Mouse (Mus musculus) myocyte (in vitro differentiated cells): ENCODE results near the gene Id3. TPM values are rescaled to one million over a fixed set of nuclear protein-coding genes. Genes with fewer than 3 reads are reported as not detected.
A peak's percentile ranks its signal among the peaks of the same experiment; 100 is the strongest.

Source experiments
- H3K27me3 ChIP-seq: one replicate; pipeline ENCODE4 v1.6.1; 2011; ENCODE audit not compliant: control insufficient read depth, insufficient read depth, insufficient read length
- H3K36me3 ChIP-seq: one replicate; pipeline ENCODE4 v1.6.1; 2011; ENCODE audit not compliant: control insufficient read depth, insufficient read depth
- H3K4me2 ChIP-seq: one replicate; pipeline ENCODE4 v1.6.1; 2011; ENCODE audit warnings: low read depth, control low read depth
- H3K4me3 ChIP-seq: one replicate; pipeline ENCODE4 v1.5.1; 2011; ENCODE audit warnings: mild to moderate bottlenecking, control low read depth, moderate library complexity
- H3K79me2 ChIP-seq: one replicate; pipeline ENCODE4 v1.6.1; 2011; ENCODE audit not compliant: control insufficient read depth, insufficient read depth
- H3ac ChIP-seq: one replicate; pipeline ENCODE4 v1.6.1; 2011; ENCODE audit not compliant: control insufficient read depth, insufficient read length
- CEBPB ChIP-seq: IDR thresholded peaks from 2 replicates; pipeline ENCODE4 v1.6.1; 2011; ENCODE audit warnings: mild to moderate bottlenecking, moderate library complexity; ENCODE audit not compliant: poor library complexity, insufficient read depth, severe bottlenecking
- E2F4 ChIP-seq: IDR thresholded peaks from one replicate; pipeline ENCODE4 v1.6.1; 2011; ENCODE audit warnings: mild to moderate bottlenecking, control low read depth, moderate library complexity; ENCODE audit not compliant: insufficient read depth
- MAX ChIP-seq: IDR thresholded peaks from one replicate; pipeline ENCODE4 v1.6.1; 2011; ENCODE audit warnings: low read depth, mild to moderate bottlenecking, control low read depth
- MYOD1 ChIP-seq, 3 experiments: IDR thresholded peaks; one replicate each; pipeline ENCODE4 v1.6.1; 2011; ENCODE audit warnings: control low read depth in 2 of 3, low read depth in 2 of 3, mild to moderate bottlenecking in 2 of 3, moderate library complexity in 1 of 3; ENCODE audit not compliant: insufficient read length in 2 of 3, control insufficient read depth in 1 of 3
- MYOG ChIP-seq, 3 experiments: IDR thresholded peaks; one replicate each; pipeline ENCODE4 v1.6.1; 2011; ENCODE audit warnings: control low read depth in 2 of 3, low read depth in 2 of 3, mild to moderate bottlenecking in 2 of 3; ENCODE audit not compliant: insufficient read length in 2 of 3, control insufficient read depth in 1 of 3, insufficient read depth in 1 of 3
- POLR2A ChIP-seq: IDR thresholded peaks from one replicate; pipeline ENCODE4 v1.6.1; 2011; ENCODE audit warnings: low read depth, mild to moderate bottlenecking, control low read depth, moderate library complexity; ENCODE audit not compliant: insufficient read length
- POLR2AphosphoS2 ChIP-seq: IDR thresholded peaks from one replicate; pipeline ENCODE4 v1.6.1; 2011; ENCODE audit warnings: low read depth, control low read depth; ENCODE audit not compliant: insufficient read length
- REST ChIP-seq: IDR thresholded peaks from one replicate; pipeline ENCODE4 v1.6.1; 2011; ENCODE audit warnings: mild to moderate bottlenecking, control low read depth, moderate library complexity; ENCODE audit not compliant: insufficient read depth, insufficient read length
- SRF ChIP-seq: IDR thresholded peaks from one replicate; pipeline ENCODE4 v1.6.1; 2011; ENCODE audit warnings: low read depth; ENCODE audit not compliant: control insufficient read depth, insufficient read length
- TCF12 ChIP-seq: IDR thresholded peaks from one replicate; pipeline ENCODE4 v1.6.1; 2011; ENCODE audit warnings: mild to moderate bottlenecking, control low read depth; ENCODE audit not compliant: poor library complexity, insufficient read depth, severe bottlenecking
- TCF3 ChIP-seq: IDR thresholded peaks from one replicate; pipeline ENCODE4 v1.6.1; 2011; ENCODE audit warnings: low read depth, control low read depth; ENCODE audit not compliant: insufficient read length
- USF1 ChIP-seq: IDR thresholded peaks from one replicate; pipeline ENCODE4 v1.6.1; 2011; ENCODE audit warnings: low read depth, mild to moderate bottlenecking, control low read depth, moderate library complexity
- polyA plus RNA-seq: library from polyadenylated mRNA; unstranded; fragments of >200 nt; fragmentation: generic; extraction: Trizol; gene quantifications from one replicate; pipeline ENCODE4 v1.2.1, GENCODE M21; 2012; ENCODE audit warnings: missing spikeins

Gene Id3
- polyA plus RNA-seq, 1 experiment: 15.2 TPM

- no peak overlapping the region for H3ac ChIP-seq
- no peaks in the 10 kb centered on the region for H3K36me3 ChIP-seq
- H3K4me2 ChIP-seq: peak overlapping the region; percentile 84
- no peak overlapping the region for H3K4me3 ChIP-seq
- TF ChIP-seq MYOD1 (IDR thresholded peaks at IDR 0.05; ENCODE audit: control insufficient read depth in 1 of 3, insufficient read length in 2 of 3, low read depth in 2 of 3): no peak
- TF ChIP-seq MAX: no peak
- TF ChIP-seq POLR2AphosphoS2: no peak
- TF ChIP-seq E2F4: no peak
- no peak for TF ChIP-seq USF1
- no peak for TF ChIP-seq MYOG (IDR thresholded peaks at IDR 0.05; ENCODE audit: control insufficient read depth in 1 of 3, insufficient read depth in 1 of 3, insufficient read length in 2 of 3, low read depth in 2 of 3)
- no peak for TF ChIP-seq POLR2A
- no peak for TF ChIP-seq CEBPB
- no peak for TF ChIP-seq REST
- no peak for TF ChIP-seq SRF
- no peak for TF ChIP-seq TCF12
- TF ChIP-seq TCF3: no peak
- H3K27me3 ChIP-seq: no peaks in the 10 kb centered on the region
- no peaks in the 10 kb centered on the region for H3K79me2 ChIP-seq
These were observed 19.5 kb upstream of the Id3 start for GRCm38 (mm10) chr4:136123792-136124161.

GRCm38 (mm10) chr4:136124581-136124980 is 18.7 kb upstream of the Id3 start:
- no peak overlapping the region for H3K4me2 ChIP-seq
- H3K79me2 ChIP-seq: no peaks in the 10 kb centered on the region
- no peak overlapping the region for H3K4me3 ChIP-seq
- no peak overlapping the region for H3ac ChIP-seq
- H3K27me3 ChIP-seq: no peaks in the 10 kb centered on the region
- TF ChIP-seq MAX (no peak), E2F4 (no peak), USF1 (no peak), CEBPB (no peak), MYOG (IDR thresholded peaks at IDR 0.05; ENCODE audit: control insufficient read depth in 1 of 3, insufficient read depth in 1 of 3, insufficient read length in 2 of 3, low read depth in 2 of 3) (no peak), POLR2AphosphoS2 (no peak), TCF3 (no peak), MYOD1 (IDR thresholded peaks at IDR 0.05; ENCODE audit: control insufficient read depth in 1 of 3, insufficient read length in 2 of 3, low read depth in 2 of 3) (no peak), SRF (no peak), POLR2A (no peak), REST (no peak), TCF12 (no peak)
- no peaks in the 10 kb centered on the region for H3K36me3 ChIP-seq

DNA sequence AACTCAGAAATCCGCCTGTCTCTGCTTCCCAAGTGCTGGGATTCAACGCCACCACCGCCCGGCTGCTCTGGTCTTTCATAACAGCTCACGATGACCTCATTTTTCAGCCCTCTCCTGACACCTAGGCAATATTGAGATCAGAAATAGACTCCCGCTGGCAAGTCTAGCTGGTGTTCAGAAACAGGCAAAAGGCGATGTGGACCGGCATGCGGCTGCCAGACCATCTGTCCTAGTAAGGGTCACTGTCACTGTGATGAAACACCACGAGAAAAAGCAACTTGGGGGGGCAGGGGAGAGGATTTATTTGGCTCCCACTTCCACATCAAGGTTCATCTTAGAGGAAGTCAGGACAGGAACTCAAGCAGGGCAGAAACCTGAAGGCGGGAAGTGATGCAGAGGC is 17.8 kb upstream of the Id3 start:
- Histone ChIP-seq H3K27me3 (no peaks in the 10 kb centered on the region), H3K36me3 (no peaks in the 10 kb centered on the region), H3K79me2 (no peaks in the 10 kb centered on the region), H3K4me3 (no peak overlapping the region), H3ac (no peak overlapping the region), H3K4me2 (no peak overlapping the region)
- no peak for TF ChIP-seq MAX
- TF ChIP-seq MYOD1 (IDR thresholded peaks at IDR 0.05; ENCODE audit: control insufficient read depth in 1 of 3, insufficient read length in 2 of 3, low read depth in 2 of 3): no peak
- no peak for TF ChIP-seq POLR2AphosphoS2
- TF ChIP-seq MYOG (IDR thresholded peaks at IDR 0.05; ENCODE audit: control insufficient read depth in 1 of 3, insufficient read depth in 1 of 3, insufficient read length in 2 of 3, low read depth in 2 of 3): no peak
- no peak for TF ChIP-seq REST

GRCm38 (mm10) chr4:136126019-136126418 is 17.3 kb upstream of the Id3 start:
- TF ChIP-seq REST (no peak), TCF12 (no peak), POLR2A (no peak), POLR2AphosphoS2 (no peak), TCF3 (no peak), USF1 (no peak), MYOG (IDR thresholded peaks at IDR 0.05; ENCODE audit: control insufficient read depth in 1 of 3, insufficient read depth in 1 of 3, insufficient read length in 2 of 3, low read depth in 2 of 3) (no peak), MYOD1 (IDR thresholded peaks at IDR 0.05; ENCODE audit: control insufficient read depth in 1 of 3, insufficient read length in 2 of 3, low read depth in 2 of 3) (no peak), SRF (no peak), CEBPB (no peak), MAX (no peak), E2F4 (no peak)
- H3K27me3 ChIP-seq: no peaks in the 10 kb centered on the region
- H3K4me3 ChIP-seq: no peak overlapping the region
- H3K4me2 ChIP-seq: no peak overlapping the region
- H3K79me2 ChIP-seq: no peaks in the 10 kb centered on the region
- H3ac ChIP-seq: no peak overlapping the region
- H3K36me3 ChIP-seq: no peaks in the 10 kb centered on the region

DNA sequence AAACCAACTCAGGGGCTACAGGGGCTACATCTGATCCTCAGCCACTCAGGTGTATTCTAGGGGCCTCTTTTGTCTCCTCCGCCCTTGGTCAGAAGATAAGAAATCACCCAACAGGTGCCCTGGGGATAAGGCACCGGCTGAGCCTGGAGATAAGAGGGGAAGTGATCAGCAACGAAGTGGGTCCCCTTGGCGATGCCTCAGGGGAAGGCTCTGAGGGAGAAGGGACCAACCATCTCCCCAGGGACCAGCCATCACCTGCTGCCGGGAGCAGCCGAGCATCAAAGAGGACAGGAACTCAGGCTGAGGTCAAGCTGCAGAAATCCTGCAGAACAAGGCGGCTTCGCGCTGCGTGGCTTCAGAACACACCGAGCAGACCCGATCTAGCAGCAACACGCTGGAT is 15.6 kb upstream of the Id3 start:
- no peaks in the 10 kb centered on the region for H3K36me3 ChIP-seq
- no peak overlapping the region for H3K4me2 ChIP-seq
- TF ChIP-seq MYOD1 (IDR thresholded peaks at IDR 0.05; ENCODE audit: control insufficient read depth in 1 of 3, insufficient read length in 2 of 3, low read depth in 2 of 3): no peak
- no peak for TF ChIP-seq REST
- no peak overlapping the region for H3ac ChIP-seq
- no peaks in the 10 kb centered on the region for H3K27me3 ChIP-seq
- H3K4me3 ChIP-seq: no peak overlapping the region
- no peaks in the 10 kb centered on the region for H3K79me2 ChIP-seq
